Mouse (Mus musculus) mouse embryonic stem cell (cell line): ENCODE results near the gene Cep95.

Experiments
- in situ Hi-C, 2 experiments: fragments of 300-500 bp; cut with MboI; formaldehyde crosslinking; loops; 1 replicate in 1 of 2; 3 replicates in 1 of 2; pipeline ENCODE4 v1.14.3; 2019 to 2020; ENCODE audit warnings: low sequenced_read_pairs in 2 of 2, low pct_unique_long_range_greater_than_20kb in 1 of 2, mixed read lengths in 1 of 2; ENCODE audit not compliant: unreplicated experiment in 1 of 2

Gene Cep95

GRCm38 (mm10) chr11:106788775-106789459 lies at the start of gene Cep95, which contains the start of gene Ddx5:
TSS of gene Cep95 (plus strand) at chr11:106789252.
TSS of gene Ddx5 (minus strand) at chr11:106789185.
- in situ Hi-C loops = no loop called here

- in situ Hi-C loops = loop anchor here (5.0 kb wide), 1 partner anchor 93 kb away; no protein-coding TSS in a partner anchor
Measured at GRCm38 (mm10) chr11:106740724-106741123, 48.3 kb upstream of the Cep95 start.

- in situ Hi-C loops = loop anchor here (5.0 kb wide), 1 partner anchor 94 kb away; no protein-coding TSS in a partner anchor
Measured at GRCm38 (mm10) chr11:106741232-106741631, 47.8 kb upstream of the Cep95 start.

- in situ Hi-C loops = loop anchor here (5.0 kb wide), 1 partner anchor 95 kb away; no protein-coding TSS in a partner anchor
Measured at GRCm38 (mm10) chr11:106741826-106742225, 47.2 kb upstream of the Cep95 start.

GRCm38 (mm10) chr11:106742388-106742841 lies 46.6 kb upstream of the Cep95 start:
- in situ Hi-C loops = loop anchor here (5.0 kb wide), 1 partner anchor 95 kb away; no protein-coding TSS in a partner anchor

- in situ Hi-C loops = loop anchor here (5.0 kb wide), 1 partner anchor 98 kb away; no protein-coding TSS in a partner anchor
Measured at GRCm38 (mm10) chr11:106744949-106745348, 44.1 kb upstream of the Cep95 start.

GRCm38 (mm10) chr11:106749557-106750120 lies 39.4 kb upstream of the Cep95 start:
- in situ Hi-C loops = loop anchor here in 1 of 2 experiments (25.0 kb wide), 1 partner anchor 237 kb away; no protein-coding TSS in a partner anchor

- in situ Hi-C loops = loop anchor here in 1 of 2 experiments (25.0 kb wide), 1 partner anchor 238 kb away; no protein-coding TSS in a partner anchor
Measured at GRCm38 (mm10) chr11:106750121-106750751, 38.8 kb upstream of the Cep95 start, which contains the start of gene Pecam1. TSS of gene Pecam1 (minus strand) at chr11:106750628.

- in situ Hi-C loops = loop anchor here in 1 of 2 experiments (25.0 kb wide), 1 partner anchor 239 kb away; no protein-coding TSS in a partner anchor
Measured at GRCm38 (mm10) chr11:106751039-106752018, 37.7 kb upstream of the Cep95 start, which contains the start of gene Milr1. TSS of gene Milr1 (plus strand) at chr11:106751226.

- in situ Hi-C loops = loop anchor here in 1 of 2 experiments (25.0 kb wide), 1 partner anchor 240 kb away; no protein-coding TSS in a partner anchor
Measured at GRCm38 (mm10) chr11:106752103-106752502, 36.9 kb upstream of the Cep95 start.

GRCm38 (mm10) chr11:106753314-106753713 lies 35.7 kb upstream of the Cep95 start:
- in situ Hi-C loops = loop anchor here in 1 of 2 experiments (25.0 kb wide), 1 partner anchor 241 kb away; no protein-coding TSS in a partner anchor

- in situ Hi-C loops = loop anchor here in 1 of 2 experiments (25.0 kb wide), 1 partner anchor 243 kb away; no protein-coding TSS in a partner anchor
Measured at GRCm38 (mm10) chr11:106755583-106755982, 33.5 kb upstream of the Cep95 start.

- in situ Hi-C loops = loop anchor here in 1 of 2 experiments (25.0 kb wide), 1 partner anchor 247 kb away; no protein-coding TSS in a partner anchor
Measured at GRCm38 (mm10) chr11:106759028-106759427, 30.0 kb upstream of the Cep95 start.

- in situ Hi-C loops = loop anchor here in 1 of 2 experiments (25.0 kb wide), 1 partner anchor 248 kb away; no protein-coding TSS in a partner anchor
Measured at GRCm38 (mm10) chr11:106760511-106760910, 28.5 kb upstream of the Cep95 start.

GRCm38 (mm10) chr11:106762139-106762799 lies 26.8 kb upstream of the Cep95 start:
- in situ Hi-C loops = loop anchor here in 1 of 2 experiments (25.0 kb wide), 1 partner anchor 250 kb away; no protein-coding TSS in a partner anchor

- in situ Hi-C loops = loop anchor here in 1 of 2 experiments (25.0 kb wide), 1 partner anchor 250 kb away; no protein-coding TSS in a partner anchor
Measured at GRCm38 (mm10) chr11:106762800-106763185, 26.3 kb upstream of the Cep95 start.
